Mouse (Mus musculus): Measurements from ENCODE around the gene Wdr11.
A peak's percentile ranks its signal among the peaks of the same experiment; 100 is the strongest.

The Wdr11 gene

DNA sequence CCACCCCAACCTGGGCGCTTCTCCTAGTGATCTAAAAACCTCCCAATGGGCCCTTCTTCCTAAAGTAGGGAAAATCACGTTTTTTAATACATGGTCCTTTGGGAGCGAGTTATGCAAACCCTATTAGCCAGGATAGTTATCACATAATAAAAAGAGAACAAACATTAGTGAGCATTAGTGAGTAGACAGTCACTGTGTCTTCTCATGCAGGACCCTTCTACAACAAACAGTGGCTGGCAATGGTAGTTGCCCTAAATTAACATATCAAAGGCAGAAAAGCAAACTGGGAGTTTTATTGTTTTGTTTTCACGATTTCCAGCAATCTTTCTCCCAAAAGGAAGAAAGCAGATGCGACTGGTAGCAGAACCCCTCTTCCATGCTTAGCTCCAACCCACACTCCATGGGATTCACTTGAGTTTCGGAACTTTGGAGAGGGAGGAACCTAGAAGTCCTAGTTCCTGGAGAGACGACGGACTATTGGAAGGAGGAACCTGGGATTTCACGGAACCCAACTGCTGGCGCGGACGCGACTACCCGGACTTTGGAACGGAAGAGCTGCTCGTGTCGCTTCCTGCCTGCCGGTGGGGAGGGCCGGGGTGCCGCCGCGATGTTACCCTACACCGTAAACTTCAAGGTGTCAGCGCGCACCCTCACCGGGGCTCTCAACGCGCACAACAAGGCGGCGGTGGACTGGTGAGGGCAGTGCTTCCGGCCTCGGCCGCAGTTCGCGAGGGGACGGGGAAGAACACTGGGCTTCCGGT, at the start of gene Wdr11:
TSS of gene Wdr11 (plus strand) at position 493 of the 761 bp plus-strand sequence.
- peak; percentile 76 to 77 for DNase-seq

DNA sequence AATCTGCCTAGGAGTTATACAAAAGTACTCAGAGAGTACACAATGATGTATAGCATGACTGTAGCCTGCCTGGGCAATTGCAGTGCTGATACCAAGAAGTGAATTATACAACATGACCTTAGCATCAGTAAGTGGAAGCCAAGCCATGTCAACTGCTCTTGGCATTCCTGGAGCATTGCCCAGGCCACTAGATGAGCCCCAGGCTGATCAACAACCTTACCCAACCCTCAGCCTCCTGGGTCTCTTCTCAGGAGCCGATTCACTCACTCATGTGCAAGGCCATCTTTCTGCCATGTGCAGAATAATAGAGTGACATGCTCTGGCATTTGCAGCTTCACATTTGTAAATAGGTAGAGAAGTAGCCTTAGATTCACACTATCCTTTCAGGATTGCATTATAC, 24.1 kb upstream of the Wdr11 start:
- DNase-seq, result no peak

DNA sequence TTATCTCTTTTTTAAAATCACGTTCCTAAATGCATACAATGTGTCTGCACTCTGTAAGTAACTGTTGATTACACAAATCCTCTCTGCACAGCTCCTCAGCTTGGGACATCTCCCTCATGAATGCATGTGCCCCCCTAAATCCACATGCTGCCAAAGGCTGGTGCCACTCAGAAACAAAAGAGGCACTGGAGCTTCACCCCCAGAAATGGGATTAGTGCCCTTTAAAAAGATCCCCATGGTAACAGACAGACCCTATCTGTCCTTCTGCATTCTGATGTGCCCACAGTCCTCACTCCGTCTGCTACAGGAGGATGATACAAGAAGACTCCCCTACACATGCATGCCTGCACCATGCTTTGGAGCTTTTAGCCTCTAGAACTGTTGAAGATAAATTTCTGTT, 23.3 kb upstream of the Wdr11 start:
- no peak for DNase-seq

DNA sequence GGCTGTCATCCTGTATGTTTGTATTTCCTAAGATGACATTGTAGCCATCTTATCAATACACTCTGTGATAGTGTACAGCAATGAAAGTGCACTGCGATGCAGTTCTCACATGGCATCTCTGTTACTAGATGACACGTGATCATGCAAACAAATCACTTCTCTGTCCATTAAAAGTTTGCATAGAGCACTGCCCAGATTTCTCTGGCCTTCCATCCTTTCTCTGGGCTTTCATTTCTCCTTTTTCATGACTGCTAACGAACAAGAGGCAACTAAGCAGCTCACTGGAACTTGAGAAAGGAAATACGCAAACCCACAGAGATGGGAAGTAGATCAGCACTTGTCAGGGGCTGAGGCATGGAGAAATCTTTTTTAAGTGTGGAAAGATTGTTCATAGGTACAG, 17.2 kb upstream of the Wdr11 start:
- DNase-seq, result no peak

DNA sequence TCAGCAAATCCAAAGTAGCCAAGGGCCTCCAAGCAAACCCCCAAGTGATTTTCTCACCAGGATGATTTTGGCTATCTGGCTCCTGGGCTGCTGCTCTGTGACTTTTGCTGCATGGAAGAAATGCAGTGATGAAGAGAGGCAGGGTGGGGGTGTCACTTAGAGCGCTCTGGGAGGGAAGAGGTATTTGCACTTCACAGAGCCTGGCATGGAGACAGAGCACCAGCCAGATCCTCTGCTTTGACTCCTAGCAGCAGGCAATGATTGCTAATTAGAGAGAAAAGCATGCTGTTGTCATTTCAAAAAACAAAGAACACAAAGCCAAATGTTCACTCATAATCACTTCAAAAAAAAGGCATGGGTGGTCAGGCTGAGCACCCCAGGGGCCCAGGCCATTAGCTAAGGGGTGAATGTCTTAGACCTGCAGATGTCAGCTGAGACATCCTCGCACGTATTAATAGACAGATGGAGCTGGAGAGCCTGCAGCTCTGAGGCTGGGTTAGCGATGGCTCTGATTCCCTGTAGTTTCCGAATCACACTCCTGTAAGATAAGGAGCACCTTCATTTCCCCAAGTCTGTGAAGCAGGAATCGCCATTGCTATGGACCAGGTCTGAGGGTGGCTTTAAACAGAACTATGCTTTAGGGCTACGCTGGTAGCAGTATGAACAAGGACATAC, 16.4 kb upstream of the Wdr11 start:
- no peak for DNase-seq

DNA sequence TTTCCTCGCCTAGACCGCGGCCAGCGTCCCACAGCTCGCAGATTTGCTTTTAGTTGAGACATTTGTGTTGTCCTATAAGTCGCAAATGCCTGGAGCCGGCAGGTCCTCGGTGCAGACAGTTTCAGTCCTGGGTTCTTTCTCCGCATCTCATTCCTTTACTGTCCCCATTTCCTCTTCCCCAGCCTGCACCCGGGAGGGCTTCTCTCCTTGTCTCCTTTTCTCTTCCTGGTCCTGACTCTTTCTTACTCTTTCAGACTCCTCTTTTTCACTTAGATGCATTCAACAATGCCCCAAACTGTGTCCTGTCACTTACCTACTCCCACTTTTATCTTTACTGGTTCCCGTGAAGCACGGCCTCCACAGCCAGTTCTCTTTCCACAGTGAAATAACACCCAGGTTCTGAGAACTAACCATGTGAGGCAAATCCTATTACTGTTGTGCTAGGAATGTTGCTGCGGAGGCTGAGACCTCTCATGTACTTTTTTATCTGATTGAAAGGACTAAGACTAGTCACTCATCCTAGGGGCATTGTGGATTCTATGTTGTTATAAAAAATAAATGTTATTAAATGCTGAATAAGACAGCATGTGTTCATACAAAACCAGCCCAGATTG, 576 bp downstream of the Wdr11 start:
- no peak for DNase-seq

DNA sequence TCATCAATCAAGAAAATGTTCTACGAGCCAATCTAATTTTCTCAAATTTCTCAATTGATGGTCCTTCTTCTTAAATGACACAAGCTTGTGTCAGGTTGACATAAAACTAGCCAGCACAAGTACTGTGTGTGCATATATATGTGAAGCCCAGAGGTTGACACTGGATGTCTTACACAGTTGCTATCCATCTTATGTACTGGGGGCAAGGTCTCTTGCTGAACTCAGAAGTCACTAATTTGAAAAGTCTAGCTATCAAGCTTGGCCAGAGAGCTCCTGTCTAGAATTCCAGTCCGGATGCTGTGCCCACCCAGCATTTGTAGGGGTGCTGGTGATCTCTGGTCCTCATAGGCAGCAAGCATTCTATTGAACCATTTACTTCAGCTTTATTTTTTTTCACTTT, 5.5 kb downstream of the Wdr11 start:
- no peak for DNase-seq

DNA sequence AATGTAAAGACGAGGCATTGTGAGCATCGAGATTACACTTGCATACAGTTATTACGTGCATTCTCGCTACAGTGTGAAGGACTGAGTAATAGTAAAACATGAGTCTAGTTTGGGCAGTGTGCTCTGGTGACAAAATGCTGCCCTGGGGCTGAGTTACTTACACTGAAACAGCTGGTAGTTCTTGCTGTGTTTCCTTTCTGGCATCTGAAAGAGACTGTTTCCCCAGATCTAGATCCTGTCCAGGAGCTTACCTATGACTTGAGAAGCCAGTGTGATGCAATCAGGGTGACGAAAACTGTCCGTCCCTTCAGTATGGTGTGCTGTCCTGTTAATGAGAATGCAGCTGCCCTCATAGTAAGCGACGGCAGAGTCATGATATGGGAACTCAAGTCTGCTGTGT, 14.6 kb downstream of the Wdr11 start:
- DNase-seq, result no peak

DNA sequence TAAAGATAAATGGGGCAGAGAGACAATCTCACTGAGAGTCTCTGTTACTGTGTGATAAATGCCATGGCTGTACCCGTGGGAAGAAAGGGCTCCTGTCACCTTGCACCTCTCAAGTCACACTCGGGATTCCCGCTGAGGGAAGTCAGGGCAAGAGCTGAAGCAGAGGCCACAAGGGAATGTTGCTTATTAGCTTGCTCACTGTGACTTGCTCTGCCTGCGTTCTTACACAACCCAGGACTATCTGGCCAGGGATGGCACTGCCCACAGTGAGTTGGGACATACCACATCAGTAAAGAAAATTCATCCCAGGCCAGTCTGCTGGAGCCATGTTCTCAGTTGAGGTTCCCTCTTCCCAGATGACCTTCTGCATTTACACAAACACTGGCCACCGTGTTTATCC, 29.5 kb downstream of the Wdr11 start:
- no peak for DNase-seq

DNA sequence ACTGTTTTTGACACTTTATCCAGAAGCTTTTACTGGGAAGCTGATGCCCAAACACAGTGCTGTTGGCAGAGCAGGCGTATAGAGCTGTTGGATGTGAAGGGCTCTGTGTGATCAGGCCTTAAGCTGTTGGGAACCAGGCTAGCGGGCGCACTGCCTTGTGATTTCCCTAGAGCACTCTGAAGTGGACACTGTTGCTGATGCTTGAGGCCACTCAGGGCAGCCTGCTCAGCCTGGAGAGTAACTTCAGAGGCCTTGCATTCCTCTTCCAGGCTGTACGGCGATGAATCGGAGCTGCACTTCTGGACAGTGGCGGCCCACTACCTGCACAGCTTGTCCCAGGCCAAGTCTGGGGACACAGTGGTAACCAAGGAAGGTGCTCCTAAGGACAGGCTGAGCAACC, 38.7 kb downstream of the Wdr11 start:
- DNase-seq, result no peak

DNA sequence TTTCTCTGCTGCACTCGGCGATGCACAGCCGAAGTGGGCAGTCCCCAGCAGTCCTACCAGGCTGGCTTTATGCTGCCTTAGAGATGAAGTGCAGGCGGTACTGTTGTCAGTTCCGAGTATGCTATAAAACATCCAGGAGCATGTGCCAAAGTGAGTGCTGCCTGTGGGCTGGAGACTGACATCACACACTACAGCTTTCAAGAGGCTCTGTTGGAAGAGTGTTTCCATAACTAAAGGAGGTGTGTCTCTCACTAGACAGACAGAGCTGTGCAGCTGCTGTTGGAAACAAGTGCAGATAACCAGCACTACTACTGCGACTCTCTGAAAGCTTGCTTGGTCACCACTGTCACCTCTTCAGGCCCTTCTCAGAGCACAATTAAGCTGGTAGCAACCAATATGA, 39.8 kb downstream of the Wdr11 start:
- DNase-seq, result no peak

DNA sequence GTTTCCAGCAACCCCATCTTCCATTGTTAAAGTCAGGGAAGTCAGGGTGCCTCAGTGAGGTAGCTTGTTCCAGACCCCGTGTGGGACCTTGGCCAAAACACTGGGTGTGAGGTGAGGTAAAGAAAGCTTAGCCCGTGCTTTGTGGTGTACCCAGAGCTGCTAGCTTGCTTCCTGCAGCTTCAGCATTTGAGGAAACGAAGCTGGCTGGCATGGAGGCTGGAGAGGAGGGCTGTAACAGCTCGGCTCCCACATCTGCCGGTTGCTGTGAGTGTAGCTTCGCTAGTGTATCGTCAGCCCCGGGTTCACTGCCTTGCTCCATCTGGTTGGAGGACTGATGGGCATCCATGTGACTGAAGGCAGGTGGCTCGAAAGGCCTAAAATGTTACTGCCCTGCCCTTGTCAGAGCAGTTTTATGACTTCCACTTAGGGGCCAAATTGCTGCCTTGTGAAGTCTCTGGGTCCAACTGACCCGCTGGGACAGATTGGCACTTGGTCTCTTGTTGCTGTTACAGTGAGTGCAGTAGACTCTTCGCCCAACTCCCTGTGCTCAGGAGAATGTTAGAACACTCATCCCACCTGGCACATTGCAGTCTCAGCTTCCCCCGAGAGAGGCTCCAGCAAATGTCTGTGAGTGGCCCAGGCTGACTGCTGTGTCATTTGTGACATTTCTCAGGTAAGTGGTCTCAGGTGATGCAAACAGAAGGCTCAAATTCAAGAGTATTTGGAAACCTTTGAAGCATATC, 44.4 kb downstream of the Wdr11 start:
- no peak for DNase-seq

DNA sequence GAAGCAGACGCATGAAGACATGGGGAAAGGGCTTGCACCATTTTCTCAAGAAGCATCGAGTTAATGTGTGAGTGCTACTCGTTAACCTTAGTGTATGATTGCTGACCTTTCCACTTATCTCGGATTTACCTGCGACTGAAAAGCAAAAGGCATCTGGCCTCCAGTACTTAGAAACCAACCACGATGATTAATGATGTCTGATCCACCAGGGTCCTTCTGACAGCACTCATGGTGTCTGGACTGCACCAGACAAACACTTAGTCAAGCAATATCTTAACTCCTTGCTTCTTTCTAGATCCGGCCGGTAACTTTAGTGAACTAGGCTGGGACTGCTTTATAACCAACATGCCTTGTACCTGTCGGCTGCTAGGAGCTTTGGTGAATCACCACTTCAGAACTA, 45.3 kb downstream of the Wdr11 start:
- DNase-seq, result no peak

DNA sequence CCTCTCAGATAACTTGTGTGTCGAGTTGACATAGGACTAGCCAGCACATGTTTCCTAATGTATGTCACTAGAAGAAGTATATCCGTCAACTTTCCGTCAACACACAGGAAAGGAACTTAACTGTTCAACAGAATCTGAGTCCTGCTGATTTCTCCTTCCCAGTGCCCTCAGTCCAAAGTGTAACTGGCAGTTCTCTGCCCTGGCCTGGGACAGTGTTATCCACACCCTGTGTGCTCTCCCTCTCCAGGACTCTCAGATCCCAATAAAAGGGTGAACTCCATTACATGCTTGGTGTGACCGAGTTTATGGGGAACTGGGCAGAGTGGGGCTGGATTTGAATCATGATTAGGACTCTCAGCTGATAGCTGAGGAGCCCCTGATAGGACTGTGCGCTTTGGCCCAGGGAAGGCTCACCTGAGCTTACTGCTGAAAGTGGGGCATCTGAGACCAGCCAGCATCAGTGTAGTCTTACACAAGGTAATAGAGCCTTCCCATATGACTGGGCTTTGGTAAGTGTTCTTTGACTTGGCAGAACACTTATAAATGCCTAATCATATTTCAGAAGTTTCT, 46.3 kb downstream of the Wdr11 start:
- DNase-seq, result no peak

DNA sequence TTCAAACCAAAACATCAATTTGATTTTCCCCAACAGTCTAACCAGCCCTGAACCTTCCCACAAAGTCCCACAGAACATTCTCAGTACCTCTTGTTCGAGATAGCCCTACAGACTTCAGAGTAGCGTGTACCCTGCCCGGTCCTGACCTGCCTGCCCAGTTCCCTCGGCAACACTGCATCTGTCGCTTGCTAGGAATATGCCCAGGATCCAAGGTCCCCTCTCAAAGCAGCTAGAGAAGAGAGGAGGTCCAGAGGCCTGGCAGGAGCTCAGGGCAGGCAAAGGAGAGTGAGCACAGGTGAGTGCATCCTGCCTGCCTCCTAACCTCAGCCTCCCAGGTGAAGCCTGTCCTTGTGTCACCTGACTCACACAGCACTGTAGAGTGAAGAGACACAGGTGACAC, 47.3 kb downstream of the Wdr11 start:
- no peak for DNase-seq

DNA sequence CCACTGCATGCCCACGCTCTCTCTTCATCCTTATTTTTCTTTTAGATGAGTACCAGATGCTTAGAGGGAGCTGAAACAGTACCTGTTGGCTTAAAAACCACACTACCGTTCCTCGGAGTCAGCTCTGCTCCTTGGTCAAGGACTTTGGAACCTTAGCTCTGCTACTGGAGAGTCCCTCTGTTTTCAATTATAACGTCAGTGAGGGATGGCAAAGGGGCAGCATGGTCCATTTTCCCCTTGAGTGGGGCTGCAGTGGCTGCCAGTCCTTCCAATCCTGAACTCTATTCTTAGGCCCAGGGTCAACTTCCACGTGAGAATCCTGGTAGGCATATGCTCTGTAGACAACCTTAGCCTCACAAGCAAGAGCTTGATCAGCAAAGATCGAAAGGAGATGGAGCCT, 48.2 kb downstream of the Wdr11 start:
- DNase-seq, result no peak

DNA sequence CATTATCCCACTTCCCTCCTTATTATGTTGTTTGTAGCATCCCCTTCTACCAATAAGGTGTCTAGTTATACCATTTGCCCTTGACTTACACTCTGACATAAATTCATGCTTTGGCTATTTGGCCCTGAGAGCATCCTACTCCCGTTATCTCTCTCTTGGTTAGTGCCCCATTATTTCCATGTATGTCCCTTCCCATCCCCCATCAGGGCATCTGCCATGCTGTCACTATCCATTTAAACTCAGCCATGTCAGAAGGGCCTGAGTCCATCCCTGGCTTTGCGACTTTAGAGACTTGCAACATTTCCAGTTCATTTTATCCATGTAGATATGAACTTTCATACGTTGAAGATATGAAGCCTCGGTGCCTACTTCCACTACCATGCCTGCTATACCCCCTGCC, 51.6 kb downstream of the Wdr11 start:
- DNase-seq, result no peak

DNA sequence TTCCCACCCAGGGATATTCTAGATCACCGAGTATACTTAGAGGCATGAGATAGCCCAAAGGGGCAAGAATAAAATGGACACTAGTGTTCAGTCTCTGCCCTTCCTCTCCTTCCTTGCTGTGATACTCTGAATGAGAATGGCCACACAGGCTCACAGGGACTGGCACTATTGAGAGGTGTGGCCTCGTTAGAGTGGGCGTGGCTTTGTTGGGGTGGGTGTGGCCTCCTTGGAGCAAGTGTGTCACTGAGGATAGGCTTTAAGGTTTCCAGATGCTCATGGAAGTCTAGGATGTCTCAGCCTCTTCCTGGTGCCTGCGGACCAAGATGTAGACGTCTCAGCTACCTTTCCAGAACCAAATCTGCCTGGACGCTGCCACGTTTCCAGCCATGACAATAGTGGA, 56.1 kb downstream of the Wdr11 start:
- DNase-seq, result peak; percentile 34

DNA sequence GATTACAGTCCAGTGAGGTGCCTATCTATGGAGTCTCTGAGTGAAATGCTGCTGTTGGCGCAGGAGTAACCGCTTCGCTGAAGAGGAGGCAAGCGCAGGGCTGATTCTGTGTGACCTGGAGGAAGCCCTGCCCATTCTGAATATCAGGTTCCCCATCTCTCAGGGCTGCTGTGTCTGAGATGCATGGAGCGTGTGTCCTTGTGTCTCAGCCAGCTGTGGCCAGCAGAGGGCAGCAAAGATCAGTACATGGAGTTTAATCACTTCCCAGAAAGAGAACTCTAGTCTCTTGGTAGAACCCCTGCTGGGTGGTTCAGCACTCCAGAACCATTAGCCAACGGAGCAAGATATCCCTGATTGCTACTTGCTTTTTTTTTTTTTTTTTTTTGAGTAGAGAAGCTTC, 57.3 kb downstream of the Wdr11 start:
- DNase-seq, result peak; percentile 81

DNA sequence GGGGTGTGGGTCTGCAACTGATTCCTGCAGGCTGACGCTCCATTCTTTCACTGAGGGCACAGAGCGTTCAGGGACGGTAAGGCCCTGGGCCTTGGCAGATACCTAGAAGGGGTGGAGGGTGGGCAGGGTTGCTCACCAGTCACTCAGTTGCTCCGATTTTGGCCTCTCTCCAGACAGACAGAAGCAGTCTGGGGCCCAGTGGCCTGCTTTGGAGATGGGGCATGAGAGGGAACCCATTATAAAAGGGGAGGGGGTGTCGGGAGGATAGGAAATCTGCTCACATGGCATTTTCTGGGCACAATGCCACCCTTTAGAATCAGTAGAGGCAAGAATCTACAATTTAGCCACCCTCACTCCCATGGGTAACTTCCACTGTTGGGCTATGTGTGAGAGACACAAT, 59.1 kb downstream of the Wdr11 start:
- DNase-seq, result no peak

DNA sequence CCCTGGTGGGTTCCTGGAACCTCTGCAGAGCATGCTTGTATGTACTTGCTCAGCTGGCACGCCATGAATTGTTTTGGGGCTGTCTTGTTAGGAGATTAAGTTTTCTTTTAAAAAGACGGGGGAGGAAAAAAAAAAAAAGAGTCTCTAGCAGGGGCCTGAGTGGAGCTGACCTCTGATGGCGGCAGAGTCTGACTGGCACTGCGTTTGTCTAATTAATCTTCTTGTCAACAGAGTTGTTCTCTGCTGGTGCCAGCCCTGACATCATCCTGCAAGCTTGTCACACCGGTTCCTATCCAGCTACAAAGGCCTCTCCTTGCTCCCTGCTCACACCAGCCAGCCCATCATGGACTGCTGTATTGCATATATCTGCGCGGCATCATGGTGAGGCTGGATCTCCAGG, 60.1 kb downstream of the Wdr11 start:
- no peak for DNase-seq

DNA sequence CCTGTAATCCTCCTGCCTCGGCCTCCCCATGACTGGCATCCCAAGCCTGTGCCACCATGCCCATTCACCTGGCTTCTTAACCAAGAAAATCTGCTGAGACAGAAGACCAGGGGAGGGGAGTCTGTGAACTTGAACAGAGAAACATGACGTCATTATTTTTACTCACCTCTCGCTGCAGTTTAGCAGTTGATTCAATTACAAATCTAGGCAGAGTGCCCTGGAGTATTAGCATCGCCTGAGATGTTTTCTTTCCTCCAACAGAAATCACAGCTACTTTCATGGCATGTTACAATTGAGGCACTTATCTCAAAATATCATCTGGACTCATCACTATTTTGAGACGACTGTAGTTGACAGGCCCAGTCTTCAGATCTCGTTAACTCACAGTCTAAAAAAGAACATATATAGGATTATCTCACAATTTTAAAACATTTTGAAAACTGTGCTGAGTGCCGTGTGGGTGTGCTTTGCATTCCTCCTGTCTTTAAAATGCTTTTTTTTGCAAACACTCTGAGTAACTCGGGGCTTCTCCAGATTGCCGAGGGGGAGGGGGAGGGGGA, 61.3 kb downstream of the Wdr11 start:
- DNase-seq, result no peak

DNA sequence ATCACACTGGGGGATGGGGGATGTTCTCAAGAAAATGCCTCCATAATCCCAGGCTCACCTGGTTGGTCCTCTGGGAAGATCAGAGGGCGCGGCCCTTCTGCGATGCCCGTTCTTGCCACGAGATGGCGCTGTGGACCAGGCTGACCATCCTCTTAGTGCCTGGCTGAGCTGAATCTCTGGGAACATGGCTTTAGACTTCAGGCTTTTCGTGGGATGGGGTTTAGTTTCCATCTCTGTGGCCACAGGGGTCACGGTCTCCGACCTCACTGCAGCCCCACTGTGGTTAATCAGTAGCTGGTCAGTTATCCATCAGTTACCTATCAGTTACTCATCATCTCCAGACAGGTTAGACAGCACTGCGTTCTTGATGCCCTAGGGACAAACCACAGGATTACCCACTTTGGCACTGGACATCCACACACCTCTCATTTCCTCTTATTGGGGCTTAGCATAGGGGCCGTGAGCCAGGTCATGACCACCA, 62.2 kb downstream of the Wdr11 start:
- peak; percentile 74 to 75 for DNase-seq

Measured in B cell, adult 2 months (primary cell).